9 mouse cellular contexts compared by ENCODE assay signal in the genomic region with DNA sequence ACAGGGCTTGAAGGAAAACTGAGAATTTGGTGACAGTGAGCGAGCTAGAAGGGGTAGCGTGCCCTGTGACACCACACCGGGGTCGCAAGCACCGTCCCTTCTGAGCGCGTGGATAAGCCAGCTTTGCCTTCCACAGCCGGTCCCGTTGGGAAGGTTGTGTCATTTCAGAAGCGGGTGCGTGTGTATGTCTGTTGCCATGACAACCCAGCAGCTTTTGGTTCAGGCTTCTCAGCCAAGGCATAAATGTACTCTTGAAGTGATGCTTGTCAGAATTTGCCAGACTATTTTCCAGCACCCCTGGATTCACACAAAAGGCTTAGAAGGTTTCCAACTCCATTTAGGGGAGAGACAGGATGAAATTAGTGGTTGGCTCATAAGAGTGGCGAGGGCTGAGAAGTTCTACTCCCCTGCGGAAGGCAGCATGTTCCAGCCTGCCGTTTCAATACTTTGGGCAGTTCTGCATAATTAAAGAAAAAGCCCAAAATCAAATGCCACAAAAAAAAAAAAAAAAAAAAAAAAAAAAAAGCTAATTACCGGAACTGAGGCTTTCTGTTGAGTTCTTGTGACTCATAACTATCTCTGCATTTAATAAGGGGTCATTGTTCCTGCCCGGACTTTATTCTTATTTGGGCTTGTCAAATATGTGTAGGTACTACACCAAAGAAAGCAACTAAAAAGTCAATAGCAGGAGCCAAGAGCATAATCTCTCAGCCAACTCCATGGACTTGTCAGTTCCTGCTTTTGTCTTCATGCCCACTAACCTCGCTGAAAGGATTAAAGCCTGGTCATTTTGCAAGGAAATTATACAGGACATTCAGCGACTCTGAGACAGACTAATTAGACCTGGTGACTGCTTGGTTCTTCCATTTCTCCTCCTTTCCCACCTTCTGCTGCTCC.
DNase-seq lines count a peak whose midpoint lies in the region; ATAC-seq lines count a peak whose summit lies in the region.
"Had no signal": no experiment of that assay in that cellular context is flagged by ENCODE, and none has a peak within 500 bp of the region (broad histone marks: within the 10 kb centered on the region; RNA-seq: fewer than 3 reads in every experiment).

No protein-coding gene starts in this region.

- ATAC-seq in frontal cortex, adult (ENCODE audit: low TSS enrichment), result peak; percentile 98
- ATAC-seq: Patski had no signal

- WGBS in midbrain, embryonic 10.5 days, result 51% methylated on average over 18 of the region's 18 CpGs

- no peak overlapping the region for H3K4me3 ChIP-seq in midbrain, embryonic 10.5 days

- no peaks in the 10 kb centered on the region for H3K27me3 ChIP-seq in midbrain, embryonic 10.5 days (ENCODE audit: low read depth, poor library complexity, severe bottlenecking)
- H3K27me3 ChIP-seq: Patski had no signal

- H3K27ac ChIP-seq in midbrain, embryonic 10.5 days (replicated peaks), result 0 out of 2 replicates have a peak overlapping the region, but pooled peaks have one; percentile 17

- peak; percentile 13 for DNase-seq in kidney, postnatal 10 days
- DNase-seq in kidney, postnatal 25 days, result no peak
- peak; percentile 60 for DNase-seq in layer of hippocampus, adult 9-10 months (ENCODE audit: low spot score)
- DNase-seq in midbrain, embryonic 10.5 days (ENCODE audit: low spot score), result peak; percentile 56
- DNase-seq in MN1 (ENCODE audit: low spot score), result no peak
- DNase-seq in cerebellum, adult 11 months, result no peak
- no peak for DNase-seq in spleen, postnatal 36 days (ENCODE audit: low spot score in 2 of 2)

- H3K9me3 ChIP-seq in midbrain, embryonic 10.5 days (replicated peaks), result no peaks in the 10 kb centered on the region

- H3K36me3 ChIP-seq in midbrain, embryonic 10.5 days, result no peaks in the 10 kb centered on the region

- H3K4me1 ChIP-seq in midbrain, embryonic 10.5 days, result peaks cover 27% of the 10 kb centered on the region

Comparison
In these comparisons a context has a peak if more than half of its experiments do, and no peak if none do; other contexts are left out.
1. DNase-seq: peak in kidney, postnatal 10 days (single experiment), layer of hippocampus, adult 9-10 months (single experiment) and midbrain, embryonic 10.5 days (single experiment); none in kidney, postnatal 25 days (0 of 2), MN1 (single experiment), cerebellum, adult 11 months (single experiment) and spleen, postnatal 36 days (0 of 2).